Mouse (Mus musculus) T-helper 2 cell (primary cell): ENCODE data around the gene Tmem131.
"Not testable (repeated sequence)": the region's sequence is repeated elsewhere in the genome, so short reads cannot be mapped to it uniquely, and the experiment has no call there.

ENCODE experiments used
- in situ Hi-C: fragments of 300-600 bp; cut with MboI, MseI; formaldehyde crosslinking; loops from one replicate; pipeline ENCODE4 v1.15.1; 2025; ENCODE audit warnings: high pct_unique_total_duplicates

Tmem131 gene

GRCm38 (mm10) chr1:36836274-36836954 is 107.1 kb downstream of the Tmem131 start:
- in situ Hi-C loops: no loop called here

DNA sequence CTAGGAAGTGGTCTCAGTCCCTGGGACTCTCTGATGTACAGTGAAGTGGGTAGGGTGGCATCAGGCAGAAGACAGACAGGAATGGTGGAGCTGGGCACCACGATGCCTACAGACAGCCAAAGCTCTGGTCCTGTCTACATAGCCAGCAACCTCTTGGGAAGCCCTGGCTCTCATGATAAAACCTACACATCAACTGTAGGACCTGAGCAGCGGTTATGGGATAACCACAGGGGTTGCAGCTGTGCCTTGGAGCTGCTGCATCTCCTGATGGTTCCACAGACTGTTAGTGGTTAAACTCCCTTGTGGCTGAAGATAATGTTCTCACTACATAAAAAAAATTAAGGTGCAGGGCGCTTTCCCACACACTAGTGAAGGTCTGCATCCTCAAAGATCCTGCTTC is 107.9 kb downstream of the Tmem131 start:
- in situ Hi-C loops: no loop called here

- in situ Hi-C loops: no loop called here
Measured at GRCm38 (mm10) chr1:36834090-36834489, 109.4 kb downstream of the Tmem131 start.

DNA sequence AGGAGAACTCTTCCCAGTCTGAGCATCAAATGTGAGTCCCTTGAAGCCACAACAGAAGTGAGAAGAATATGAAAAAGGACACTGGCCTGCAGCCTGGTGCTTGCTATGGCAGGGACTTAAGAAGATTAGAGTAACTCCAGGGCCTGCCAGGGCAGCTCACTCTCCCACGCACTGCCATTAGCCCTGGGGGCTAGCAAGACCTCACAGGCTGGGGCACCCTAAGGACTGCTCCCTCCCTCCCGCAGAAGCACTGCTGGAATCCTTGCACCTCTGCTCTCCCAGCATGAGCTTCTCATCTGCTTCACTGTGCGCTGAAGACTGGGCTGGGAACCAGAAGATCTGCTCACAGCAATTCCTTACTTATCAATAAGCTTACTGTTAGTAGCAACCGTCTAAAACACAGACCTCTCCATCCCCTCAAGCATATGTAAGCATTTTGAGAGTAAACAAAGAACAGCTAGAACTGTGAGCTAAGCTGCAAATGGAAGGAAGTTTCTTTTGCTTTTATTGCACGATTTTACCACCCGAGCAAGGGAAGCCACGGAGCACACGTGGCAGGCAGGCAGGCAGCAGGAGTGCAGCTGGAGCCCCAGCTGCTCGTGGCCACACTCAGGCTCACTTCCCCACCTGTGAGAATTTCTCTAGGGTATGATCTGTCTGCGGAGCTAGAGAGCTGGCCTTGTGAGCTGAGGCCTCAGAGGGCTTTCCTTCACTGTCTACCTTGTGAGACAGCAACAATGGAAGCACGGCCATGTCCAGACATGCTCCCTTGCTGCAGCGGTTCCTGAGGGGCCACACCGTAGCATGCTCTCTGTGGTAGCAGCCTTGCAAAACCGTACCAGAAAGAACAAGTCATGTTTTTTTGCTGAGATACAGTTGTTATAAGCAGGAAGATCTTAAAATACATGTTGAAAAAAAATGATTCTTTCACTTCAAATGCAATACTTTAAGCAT is 112.3 kb downstream of the Tmem131 start:
- in situ Hi-C loops: no loop called here

DNA sequence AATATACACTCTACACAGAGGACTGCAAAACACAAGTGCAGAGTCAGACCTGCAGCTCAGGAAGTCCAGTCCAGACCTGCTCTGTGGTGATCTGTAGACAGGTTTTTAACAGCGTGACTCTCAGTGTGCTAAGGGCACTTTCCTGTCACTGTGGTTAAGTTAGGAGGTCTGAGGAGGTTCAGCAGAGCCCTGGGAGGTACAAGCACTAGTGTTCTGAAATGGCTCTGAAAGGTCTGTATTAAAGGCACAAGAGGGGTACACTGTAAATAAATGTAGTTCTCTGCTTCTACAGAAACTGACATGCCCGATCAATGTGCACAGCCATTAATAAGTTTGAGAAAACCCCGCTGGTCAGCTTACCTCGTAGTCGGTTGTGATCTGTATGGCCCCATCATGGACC is 119.1 kb downstream of the Tmem131 start:
- in situ Hi-C loops: no loop called here

- in situ Hi-C loops: not testable (repeated sequence)
Measured at GRCm38 (mm10) chr1:36821918-36822317, 121.5 kb downstream of the Tmem131 start.

DNA sequence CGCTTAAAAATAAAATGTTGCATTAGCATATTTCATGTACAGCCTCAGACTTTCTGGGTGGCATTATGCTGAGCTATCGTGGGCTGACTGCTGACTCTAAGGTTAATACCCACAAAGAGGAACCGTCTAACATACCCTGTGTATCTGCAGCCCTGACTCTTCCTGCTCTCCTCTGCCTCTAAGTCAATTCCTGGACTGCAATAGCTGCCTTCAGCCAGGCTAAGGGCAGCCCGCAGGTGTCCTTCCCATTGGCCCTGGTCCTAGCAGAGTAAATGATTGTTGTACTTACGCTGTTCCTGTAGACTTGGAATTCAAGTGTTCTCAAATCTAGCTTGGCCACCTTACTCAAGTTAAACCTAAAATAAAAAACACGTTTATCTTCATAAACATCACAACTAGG is 128.3 kb downstream of the Tmem131 start:
- in situ Hi-C loops: no loop called here

DNA sequence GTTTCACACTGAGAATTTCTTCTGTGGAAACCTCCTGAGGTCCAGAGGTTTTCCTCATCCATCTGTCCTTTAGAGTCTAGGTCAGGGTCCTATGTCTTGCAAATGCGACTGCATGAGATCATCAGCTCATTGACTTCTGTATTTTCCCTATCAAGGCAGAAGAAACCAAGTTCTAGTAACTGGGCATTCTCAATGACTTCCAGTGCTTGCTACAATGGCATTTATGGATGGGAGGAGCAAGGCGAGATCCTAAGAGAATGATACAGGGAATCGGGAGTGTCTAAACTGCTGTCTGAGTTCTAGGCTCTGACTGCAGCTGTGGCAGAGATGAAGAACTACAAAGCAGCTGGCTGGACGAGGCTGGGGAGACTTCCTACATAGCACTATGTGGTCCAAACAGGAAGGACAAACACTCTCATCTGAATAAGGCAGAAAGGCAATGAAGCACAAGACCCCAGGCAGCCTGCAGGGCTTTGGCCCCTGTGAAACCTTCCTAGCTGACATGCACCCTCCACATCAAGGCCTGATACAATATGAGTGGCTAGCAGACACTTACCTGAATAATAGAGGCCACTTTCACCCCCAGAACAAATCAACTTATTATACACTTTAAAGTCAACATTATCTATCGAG is 129.1 kb downstream of the Tmem131 start:
- in situ Hi-C loops: no loop called here

GRCm38 (mm10) chr1:36813415-36813814 is 130.1 kb downstream of the Tmem131 start:
- in situ Hi-C loops: no loop called here

DNA sequence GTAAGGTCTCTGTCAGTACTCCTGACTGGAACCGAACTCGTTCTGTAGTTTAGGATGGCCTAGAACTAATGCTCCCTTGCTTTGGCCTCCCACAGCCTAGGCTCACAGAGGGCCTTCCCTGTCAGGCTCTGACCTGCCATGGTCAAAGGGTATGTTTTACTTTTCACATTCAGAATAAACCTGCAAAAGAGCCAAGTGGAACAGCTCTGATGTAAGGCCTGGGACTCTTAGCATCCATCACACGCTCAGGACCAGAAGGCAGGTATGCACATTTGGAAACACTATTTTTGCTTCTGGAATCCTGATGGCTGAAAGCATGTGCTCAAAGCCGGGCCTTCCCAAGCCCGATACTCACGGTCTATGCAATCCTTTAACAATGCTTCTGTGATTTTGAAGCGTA is 131.7 kb downstream of the Tmem131 start:
- in situ Hi-C loops: no loop called here

DNA sequence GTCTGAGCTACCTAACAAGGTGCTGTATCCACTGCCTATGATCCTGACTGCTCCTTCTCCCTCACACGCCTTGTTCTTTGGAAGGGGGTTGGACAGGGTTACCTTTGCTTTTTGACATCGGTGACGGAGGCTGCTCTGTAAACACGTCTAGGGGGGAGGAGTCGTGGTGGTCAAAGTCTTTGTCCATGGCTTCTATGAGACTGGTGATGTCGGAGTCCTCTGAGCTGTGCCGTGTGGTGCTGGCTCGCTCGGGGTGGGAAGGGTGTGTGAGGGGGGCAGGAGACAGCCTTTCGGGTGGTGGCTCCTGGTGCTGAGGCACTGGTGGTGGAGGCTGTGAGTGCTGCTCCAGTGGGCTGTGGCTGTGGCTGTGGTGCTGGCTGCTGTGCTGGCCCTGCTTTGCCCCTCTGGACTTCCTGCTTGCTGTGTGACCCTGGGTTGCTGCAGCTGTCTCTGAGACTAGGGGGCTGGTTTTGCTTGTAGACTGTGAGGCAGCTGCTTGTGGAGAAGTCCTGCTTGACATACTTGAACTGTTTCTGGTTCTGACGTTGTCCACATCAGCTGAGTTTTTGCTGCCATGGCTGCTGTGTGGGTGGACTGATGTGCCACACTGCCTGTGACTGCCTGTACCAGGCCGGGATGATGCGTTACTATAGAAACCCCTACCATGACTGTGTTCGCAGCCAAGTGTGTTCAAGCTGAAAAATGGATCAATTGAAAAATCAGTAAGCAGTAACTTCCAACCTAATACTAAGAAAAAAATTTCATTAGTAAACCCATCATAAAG is 135.5 kb downstream of the Tmem131 start:
- in situ Hi-C loops: no loop called here

DNA sequence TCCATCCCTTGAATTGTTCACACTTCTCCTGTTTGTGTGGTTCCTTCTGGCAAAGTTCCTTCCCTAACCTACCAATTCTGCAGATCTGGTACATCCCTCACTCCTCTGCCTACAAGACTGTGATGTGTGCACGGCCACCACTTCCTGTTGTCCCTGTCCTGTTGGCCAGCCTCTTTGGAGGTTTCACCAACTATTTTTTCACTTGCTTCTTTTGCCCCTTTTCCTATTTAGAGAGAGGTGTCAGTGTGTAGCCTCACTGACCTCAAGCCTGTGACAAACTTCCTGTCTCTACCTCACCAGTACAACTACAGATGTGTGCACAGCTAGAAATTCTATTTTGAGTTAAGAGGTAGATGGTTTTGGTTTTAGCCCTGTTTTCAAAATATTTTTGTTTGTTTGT is 136.4 kb downstream of the Tmem131 start:
- in situ Hi-C loops: no loop called here

DNA sequence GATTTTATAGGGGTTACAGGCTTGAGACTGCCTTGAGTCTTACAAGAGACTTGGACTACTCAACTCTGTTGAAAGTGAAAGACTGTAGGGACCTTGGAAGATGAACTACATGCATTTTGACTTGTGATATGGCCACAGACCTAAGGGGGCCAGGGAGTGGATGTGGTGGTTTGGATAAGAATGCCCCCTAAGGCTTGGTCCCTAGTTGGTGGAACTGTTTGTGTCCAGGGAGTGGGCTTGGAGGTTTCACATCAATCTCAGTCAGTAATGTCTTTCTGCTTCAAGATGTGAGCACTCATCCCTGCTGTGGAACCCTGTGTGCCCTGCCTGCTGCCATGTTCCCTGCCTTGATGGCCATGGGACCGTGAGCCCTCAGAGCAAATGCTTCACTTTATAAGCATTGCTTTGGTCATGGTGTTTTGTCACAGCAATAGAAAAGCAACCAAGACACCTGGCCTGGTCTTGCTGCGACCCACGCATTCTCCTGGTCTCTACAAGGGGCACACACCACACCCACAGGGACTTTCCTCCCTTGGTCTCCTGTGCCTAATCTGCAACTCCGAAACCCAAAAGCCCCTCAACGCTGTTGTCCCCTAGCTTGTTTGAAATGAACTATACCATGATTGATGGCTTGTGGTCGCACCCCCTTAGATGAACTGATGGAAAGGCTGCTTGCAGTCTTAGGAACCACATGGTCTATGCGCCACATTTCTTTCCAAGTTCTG is 137.1 kb downstream of the Tmem131 start:
- in situ Hi-C loops: no loop called here

DNA sequence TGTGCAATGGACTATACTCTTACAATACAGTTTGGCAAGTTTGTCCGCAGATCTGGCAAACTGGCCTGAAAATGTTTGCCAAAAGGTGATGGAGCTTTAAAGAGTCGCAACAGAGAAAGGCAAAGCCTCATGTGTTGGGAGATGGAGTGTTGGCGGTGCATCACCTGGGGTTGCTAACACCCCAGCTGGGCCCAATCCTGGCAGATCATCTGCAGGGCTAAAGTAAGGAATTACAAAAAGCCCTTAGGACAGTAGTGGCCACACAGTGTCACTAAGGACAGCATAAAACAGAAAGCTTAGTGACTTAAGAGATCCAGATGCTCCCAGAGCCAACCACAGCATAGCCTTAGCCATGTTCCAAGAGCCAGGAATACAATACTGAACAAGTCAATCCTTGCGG is 138.6 kb downstream of the Tmem131 start:
- in situ Hi-C loops: no loop called here

DNA sequence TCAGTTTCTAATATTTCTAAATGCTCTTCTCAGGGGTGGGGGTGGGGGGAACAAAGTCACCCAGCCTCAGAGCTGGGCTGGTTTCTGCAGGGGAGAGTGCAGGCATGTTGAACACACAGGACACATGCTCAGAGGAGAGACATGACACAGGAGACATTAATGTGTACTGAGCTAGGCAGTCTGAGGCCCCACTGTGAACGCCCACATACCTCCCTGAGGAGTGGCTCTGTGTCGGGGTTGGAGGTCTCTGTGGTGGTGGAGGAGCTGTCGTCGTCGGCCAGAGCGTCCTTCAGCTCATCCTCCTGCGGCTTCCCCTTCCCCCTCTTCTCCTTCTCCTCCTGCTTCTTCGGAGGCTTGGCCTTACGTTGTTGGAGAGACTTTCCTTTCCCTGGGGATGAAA is 139.2 kb downstream of the Tmem131 start:
- in situ Hi-C loops: no loop called here

DNA sequence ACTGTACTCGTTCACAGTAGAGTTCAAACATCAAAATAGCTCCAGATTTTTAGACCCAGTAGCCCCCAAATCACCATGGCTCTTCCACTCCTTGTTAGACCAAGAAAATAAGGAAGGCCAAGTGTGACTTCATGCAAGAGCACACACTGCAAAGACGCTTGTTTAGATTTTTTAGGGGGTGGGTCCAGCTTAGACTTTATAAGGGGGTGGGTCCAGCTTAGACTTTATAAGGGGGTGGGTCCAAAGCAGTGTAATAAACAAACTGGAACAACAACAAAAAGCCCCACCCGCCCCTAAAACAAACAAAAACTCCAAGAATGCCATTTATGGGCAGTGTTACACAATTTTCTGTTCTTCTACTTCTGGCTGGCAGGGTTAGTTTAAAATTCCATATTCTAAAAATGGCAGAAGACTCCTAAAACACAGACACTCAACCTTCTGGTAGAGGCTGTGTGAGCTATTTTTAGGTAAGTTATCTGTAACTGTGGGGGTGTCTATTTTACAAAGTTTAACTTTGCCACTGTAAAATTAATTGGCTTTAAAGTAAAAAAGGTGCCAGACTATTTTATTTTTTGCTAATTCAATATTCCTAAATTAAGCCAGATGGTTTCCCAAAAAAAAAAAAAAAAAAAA is 143.0 kb downstream of the Tmem131 start:
- in situ Hi-C loops: no loop called here

DNA sequence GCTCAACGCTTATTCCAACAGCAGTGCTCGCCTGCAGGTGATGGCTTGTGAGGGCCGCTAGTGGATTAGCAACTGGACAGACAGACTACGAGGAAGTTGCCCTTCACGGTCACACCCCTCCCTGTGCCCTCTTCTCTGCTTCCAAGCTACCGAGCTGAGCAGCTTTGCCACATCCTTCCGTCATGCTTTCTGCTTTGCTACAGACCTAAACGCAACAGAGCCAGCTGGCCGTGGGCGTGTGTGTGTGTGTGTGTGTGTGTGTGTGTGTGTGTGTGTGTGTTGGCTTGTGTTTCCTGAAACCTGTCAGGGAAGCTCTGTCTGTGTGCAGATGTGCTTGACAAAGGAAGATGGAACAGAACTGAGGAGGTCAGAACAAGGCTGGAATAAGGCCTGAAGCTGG is 146.0 kb downstream of the Tmem131 start:
- in situ Hi-C loops: no loop called here

- in situ Hi-C loops: no loop called here
Measured at GRCm38 (mm10) chr1:36796711-36797110, 146.8 kb downstream of the Tmem131 start.

GRCm38 (mm10) chr1:36789416-36789815 is 154.1 kb downstream of the Tmem131 start:
- in situ Hi-C loops: no loop called here

- in situ Hi-C loops: no loop called here
Measured at GRCm38 (mm10) chr1:36786377-36786776, 157.1 kb downstream of the Tmem131 start.

DNA sequence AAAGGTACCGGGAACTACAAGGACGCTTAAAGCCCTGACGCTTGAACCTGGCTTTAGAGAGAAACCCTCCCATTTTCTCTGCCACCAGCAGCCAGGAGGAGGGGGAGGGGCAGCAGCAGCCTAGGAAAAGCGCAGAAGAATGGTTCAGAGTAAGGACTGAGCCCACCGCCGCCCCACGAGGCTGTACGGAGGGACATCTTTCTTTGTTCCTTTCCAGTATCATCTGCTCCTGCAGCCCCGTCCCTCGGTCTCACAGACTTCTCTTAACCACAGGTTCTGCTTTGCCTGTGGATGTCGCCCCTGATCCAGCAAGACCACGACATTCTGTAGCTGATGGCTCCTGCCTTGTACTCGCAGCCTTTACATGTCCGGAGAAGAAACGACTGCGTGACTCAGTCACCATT is 158.2 kb downstream of the Tmem131 start:
- in situ Hi-C loops: no loop called here
